In the genomic region with DNA sequence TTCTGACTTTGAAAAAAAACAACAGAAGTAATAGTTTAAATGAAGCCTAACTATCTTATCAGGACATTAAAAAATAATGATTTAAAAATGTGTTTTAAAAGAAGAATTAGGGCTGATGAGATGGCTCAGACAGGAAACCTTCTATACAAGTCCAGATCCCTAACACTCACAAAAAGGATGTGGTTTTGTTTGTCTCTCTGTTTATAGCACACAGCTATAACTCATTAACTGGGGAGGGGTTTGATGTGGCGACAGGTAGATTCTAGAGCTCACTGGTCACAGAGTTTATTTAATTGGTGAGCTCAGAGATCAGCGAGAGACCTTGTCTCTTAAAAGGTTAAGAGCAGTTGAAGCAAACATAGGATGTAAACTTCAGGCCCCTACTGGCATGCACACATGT, we compare ENCODE assay signal across 17 mouse cellular contexts.
A peak's percentile ranks its signal among the peaks of the same experiment; 100 is the strongest.
DNase-seq lines count a peak whose midpoint lies in the region; ATAC-seq lines count a peak whose summit lies in the region.
"Had no signal": no experiment of that assay in that cellular context is flagged by ENCODE, and none has a peak within 500 bp of the region (broad histone marks: within the 10 kb centered on the region; RNA-seq: fewer than 3 reads in every experiment).

No protein-coding gene starts in this region.

- ATAC-seq in activated CD4-positive, CD25-positive, alpha-beta regulatory T cell, adult 4 months: peak; percentile 65
- peak; percentile 56 for ATAC-seq in inflammation-experienced regulatory T-cells, adult 6 months
- ATAC-seq in megakaryocyte-erythroid progenitor cell, adult 5-6 weeks (replicated peaks; ENCODE audit: low FRiP score, low TSS enrichment, poor library complexity, severe bottlenecking): no peak
- ATAC-seq: CD4-positive, CD25-positive, alpha-beta regulatory T cell, adult 4 months; Patski had no signal

- DNase-seq in cerebellum, adult 11-12 months: no peak
- DNase-seq: adrenal gland, adult 2 months; adrenal gland, adult 8-10 months; adrenal gland, postnatal 10 days; adrenal gland, postnatal 14 days; adrenal gland, postnatal 25 days; adrenal gland, postnatal 36 days; B cell, adult 2 months; cerebellum, adult 11 months; cerebellum, adult 18-20 months; cerebellum, adult 2 months; cerebellum, adult 8-10 months had no signal
